Mouse (Mus musculus) thymus, adult 2 months (tissue): Measurements from ENCODE around the gene Ltbp3.

ENCODE experiments used
- CTCF ChIP-seq: fragments of 200-500 bp; IDR thresholded peaks from 2 replicates; pipeline ENCODE4 v1.5.1; 2012; ENCODE audit warnings: mild to moderate bottlenecking, control low read depth, low read length, moderate library complexity, borderline replicate concordance; ENCODE audit not compliant: control insufficient read depth, poor library complexity, insufficient read depth; ENCODE audit errors: extremely low read depth
- POLR2A ChIP-seq: fragments of 200-500 bp; IDR thresholded peaks from 2 replicates; pipeline ENCODE4 v1.6.1; 2012; ENCODE audit warnings: mild to moderate bottlenecking, low read length, control low read depth, moderate library complexity; ENCODE audit not compliant: control insufficient read depth, poor library complexity, insufficient read depth; ENCODE audit errors: extremely low read depth

DNA sequence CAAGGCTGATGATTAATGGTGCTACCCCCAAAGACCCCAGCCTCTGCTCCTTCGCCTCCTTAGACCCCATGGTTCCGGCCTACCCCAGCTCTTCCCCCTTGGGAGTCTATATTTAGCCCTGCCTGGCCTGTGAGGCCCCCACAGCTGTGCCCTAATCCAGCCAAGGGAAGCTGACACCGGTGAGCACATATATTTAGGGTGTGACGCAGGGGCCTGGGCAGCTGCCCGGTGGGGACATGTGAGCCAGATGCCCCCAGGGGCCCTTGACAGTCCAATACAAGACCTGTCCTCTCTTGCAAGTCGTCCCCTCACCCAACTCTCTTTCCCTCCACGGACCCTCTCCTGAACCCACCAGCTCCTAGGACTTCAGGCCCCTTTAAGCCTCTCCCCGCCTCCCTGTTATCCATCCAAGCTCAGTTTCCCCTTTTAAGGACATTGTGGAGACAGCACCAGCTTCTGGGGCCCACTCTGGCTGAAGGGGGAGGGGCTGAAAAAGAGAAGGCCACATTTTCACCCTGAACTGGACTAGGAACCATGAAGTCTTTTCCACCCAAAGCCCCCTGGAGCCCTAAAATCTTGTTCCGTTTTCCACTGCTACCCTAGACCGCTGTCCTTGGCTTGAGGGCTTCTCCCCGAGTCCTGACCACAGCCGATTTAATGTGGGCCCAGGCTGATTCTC lies 15.5 kb upstream of the Ltbp3 start:
- TF ChIP-seq CTCF (no peak), POLR2A (no peak)
